Mouse (Mus musculus) heart, postnatal 0 days (tissue): ENCODE results near the gene Uroc1.

Source experiments
- CTCF ChIP-seq: IDR thresholded peaks from 2 replicates; pipeline ENCODE4 v1.5.1; 2016; ENCODE audit warnings: antibody characterized with exemption, control low read depth, low read depth
- EP300 ChIP-seq: IDR thresholded peaks from 2 replicates; pipeline ENCODE4 v1.6.1; 2016; ENCODE audit warnings: antibody characterized with exemption, low read depth

DNA sequence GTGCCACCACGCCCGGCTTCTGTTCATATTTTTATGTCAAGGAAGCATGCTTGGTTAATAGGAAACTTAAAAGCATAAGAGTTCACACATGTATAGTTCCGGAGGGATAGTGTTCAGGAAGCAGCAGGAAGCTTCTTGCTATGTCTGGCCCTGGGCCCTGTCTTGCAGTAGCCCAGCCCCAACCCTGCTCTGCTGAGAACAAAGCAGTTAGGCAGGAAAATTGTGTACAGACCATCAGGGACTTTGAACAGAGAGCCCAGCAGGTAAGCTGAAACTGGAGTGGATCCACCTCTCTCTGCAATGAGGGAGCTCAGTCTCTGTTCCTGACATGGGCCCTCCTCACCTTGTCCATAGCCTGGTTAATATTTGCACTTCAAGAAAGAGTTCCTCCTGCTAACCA is 64.2 kb downstream of the Uroc1 start:
- TF ChIP-seq CTCF (no peak), EP300 (no peak)
